Mouse (Mus musculus) MEL (cell line): ENCODE data around the gene Usf2. TPM values are rescaled to one million over a fixed set of nuclear protein-coding genes. Genes with fewer than 3 reads are reported as not detected.

Source experiments
- DNase-seq: peaks from one replicate; pipeline ENCODE4 v3.0.0; 2011; ENCODE audit warnings: low read depth, low spot score
- H3K27ac ChIP-seq: 2 replicates; pipeline ENCODE4 v1.5.1; 2012; ENCODE audit warnings: low read depth, mild to moderate bottlenecking, control low read depth, low read length, moderate library complexity; ENCODE audit not compliant: control insufficient read depth
- H3K27me3 ChIP-seq, 2 experiments: fragments of 150-350 bp in 1 of 2; sonication (generic) in 1 of 2; 2 replicates each; pipeline ENCODE4 v1.6.1; 2012; ENCODE audit warnings: low read length in 2 of 2, mild to moderate bottlenecking in 2 of 2, improper control_type of control experiment in 1 of 2, moderate library complexity in 1 of 2; ENCODE audit not compliant: insufficient read depth in 2 of 2, control insufficient read depth in 1 of 2
- H3K36me3 ChIP-seq, 2 experiments: 2 replicates each; pipeline ENCODE4 v1.6.1; 2012 to 2014; ENCODE audit warnings: low read length in 2 of 2, improper control_type of control experiment in 1 of 2, inconsistent platforms in 1 of 2, mild to moderate bottlenecking in 1 of 2; ENCODE audit not compliant: insufficient read depth in 2 of 2, control insufficient read depth in 1 of 2
- H3K4me1 ChIP-seq, 2 experiments: fragments of 150-350 bp in 1 of 2; sonication (generic) in 1 of 2; 2 replicates each; pipeline ENCODE4 v1.6.1; 2012; ENCODE audit warnings: low read length in 2 of 2, improper control_type of control experiment in 1 of 2, mild to moderate bottlenecking in 1 of 2; ENCODE audit not compliant: insufficient read depth in 2 of 2, control insufficient read depth in 1 of 2
- H3K4me3 ChIP-seq, 2 experiments: fragments of 150-350 bp in 1 of 2; sonication (generic) in 1 of 2; 2 replicates each; pipeline ENCODE4 v1.5.1; 2012; ENCODE audit warnings: low read depth in 2 of 2, low read length in 2 of 2, mild to moderate bottlenecking in 2 of 2, moderate library complexity in 2 of 2, control low read depth in 1 of 2, improper control_type of control experiment in 1 of 2; ENCODE audit not compliant: control insufficient read depth in 1 of 2, insufficient read depth in 1 of 2
- H3K79me2 ChIP-seq: 2 replicates; pipeline ENCODE4 v1.6.1; 2012; ENCODE audit warnings: mild to moderate bottlenecking, low read length, moderate library complexity; ENCODE audit not compliant: control insufficient read depth, poor library complexity, insufficient read depth
- H3K9ac ChIP-seq: 2 replicates; pipeline ENCODE4 v1.6.1; 2012; ENCODE audit warnings: low read depth, mild to moderate bottlenecking, control low read depth, low read length, moderate library complexity; ENCODE audit not compliant: control insufficient read depth, poor library complexity, severe bottlenecking
- H3K9me3 ChIP-seq: fragments of 150-350 bp; sonication (generic); replicated peaks from 2 replicates; pipeline ENCODE4 v1.6.1; 2012; ENCODE audit warnings: mild to moderate bottlenecking, low read length, improper control_type of control experiment, moderate library complexity; ENCODE audit not compliant: insufficient read depth
- BHLHE40 ChIP-seq: IDR thresholded peaks from 2 replicates; pipeline ENCODE4 v1.6.1; 2012; ENCODE audit warnings: low read depth, mild to moderate bottlenecking, inconsistent platforms, low read length, improper control_type of control experiment, borderline replicate concordance
- CHD1 ChIP-seq: IDR thresholded peaks from 2 replicates; pipeline ENCODE4 v1.6.1; 2012; ENCODE audit warnings: low read depth, mild to moderate bottlenecking, inconsistent platforms, low read length, improper control_type of control experiment
- CHD2 ChIP-seq: IDR thresholded peaks from 2 replicates; pipeline ENCODE4 v1.6.1; 2011; ENCODE audit warnings: low read length, improper control_type of control experiment
- CTCF ChIP-seq, 3 experiments: IDR thresholded peaks in 2 of 3; conservative IDR thresholded peaks in 1 of 3; 2 replicates each; pipeline ENCODE4 v1.5.1; 2011 to 2012; ENCODE audit warnings: low read length in 3 of 3, low read depth in 2 of 3, mild to moderate bottlenecking in 2 of 3, improper control_type of control experiment in 1 of 3, inconsistent platforms in 1 of 3, mixed read lengths in 1 of 3, moderate library complexity in 1 of 3; ENCODE audit not compliant: control insufficient read depth in 1 of 3, insufficient read depth in 1 of 3, poor library complexity in 1 of 3, severe bottlenecking in 1 of 3
- ELF1 ChIP-seq: IDR thresholded peaks from 2 replicates; pipeline ENCODE4 v1.6.1; 2014; ENCODE audit warnings: low read depth, mild to moderate bottlenecking, inconsistent platforms, low read length, improper control_type of control experiment, moderate library complexity
- EP300 ChIP-seq, 2 experiments: IDR thresholded peaks; 2 replicates each; pipeline ENCODE4 v1.6.1; 2011; ENCODE audit warnings: improper control_type of control experiment in 2 of 2, low read length in 2 of 2, low read depth in 1 of 2, mild to moderate bottlenecking in 1 of 2
- GABPA ChIP-seq: IDR thresholded peaks from 2 replicates; pipeline ENCODE4 v1.6.1; 2012; ENCODE audit warnings: low read depth, mild to moderate bottlenecking, inconsistent platforms, low read length, improper control_type of control experiment, moderate library complexity
- HCFC1 ChIP-seq: IDR thresholded peaks from 2 replicates; pipeline ENCODE4 v1.6.1; 2012; ENCODE audit warnings: low read depth, mild to moderate bottlenecking, inconsistent platforms, low read length, improper control_type of control experiment, moderate library complexity
- JUND ChIP-seq: IDR thresholded peaks from 2 replicates; pipeline ENCODE4 v1.6.1; 2011; ENCODE audit warnings: low read depth, mild to moderate bottlenecking, improper control_type of control experiment, low read length
- MAFK ChIP-seq: IDR thresholded peaks from 2 replicates; pipeline ENCODE4 v1.6.1; 2011; ENCODE audit warnings: low read depth, mild to moderate bottlenecking, low read length, improper control_type of control experiment, borderline replicate concordance
- MXI1 ChIP-seq: IDR thresholded peaks from 2 replicates; pipeline ENCODE4 v1.6.1; 2011; ENCODE audit warnings: mild to moderate bottlenecking, low read depth, low read length, improper control_type of control experiment
- NELFE ChIP-seq: IDR thresholded peaks from 2 replicates; pipeline ENCODE4 v1.6.1; 2011; ENCODE audit warnings: low read depth, low read length, improper control_type of control experiment
- POLR2A ChIP-seq, 2 experiments: IDR thresholded peaks; 2 replicates each; pipeline ENCODE4 v1.6.1; 2011 to 2012; ENCODE audit warnings: low read length in 2 of 2, mild to moderate bottlenecking in 2 of 2, control low read depth in 1 of 2, improper control_type of control experiment in 1 of 2, low read depth in 1 of 2, moderate library complexity in 1 of 2; ENCODE audit not compliant: control insufficient read depth in 1 of 2, insufficient read depth in 1 of 2, poor library complexity in 1 of 2
- POLR2AphosphoS2 ChIP-seq: IDR thresholded peaks from 2 replicates; pipeline ENCODE4 v1.6.1; 2011; ENCODE audit warnings: low read length, improper control_type of control experiment
- RAD21 ChIP-seq: IDR thresholded peaks from 2 replicates; pipeline ENCODE4 v1.6.1; 2011; ENCODE audit warnings: mild to moderate bottlenecking, low read depth, low read length, improper control_type of control experiment
- SIN3A ChIP-seq: IDR thresholded peaks from 2 replicates; pipeline ENCODE4 v1.6.1; 2012; ENCODE audit warnings: low read length, improper control_type of control experiment, inconsistent platforms
- SMC3 ChIP-seq: IDR thresholded peaks from 2 replicates; pipeline ENCODE4 v1.6.1; 2011; ENCODE audit warnings: low read depth, low read length, improper control_type of control experiment
- USF1 ChIP-seq: IDR thresholded peaks from 2 replicates; pipeline ENCODE4 v1.6.1; 2014; ENCODE audit warnings: low read depth, mild to moderate bottlenecking, inconsistent platforms, low read length, improper control_type of control experiment, moderate library complexity
- ZNF384 ChIP-seq: IDR thresholded peaks from 2 replicates; pipeline ENCODE4 v1.6.1; 2012; ENCODE audit warnings: low read depth, mild to moderate bottlenecking, inconsistent platforms, low read length, improper control_type of control experiment
- polyA plus RNA-seq, 2 experiments: library from polyadenylated mRNA; stranded (reverse) in 1 of 2; unstranded in 1 of 2; fragments of >175 nt in 1 of 2; fragments of >200 nt in 1 of 2; gene quantifications; 2 replicates each; pipeline versions ENCODE4 v1.2.1 to v1.2.4; 2012; ENCODE audit warnings: low replicate concordance in 2 of 2, low read depth in 1 of 2; ENCODE audit not compliant: insufficient read length in 2 of 2, insufficient read depth in 1 of 2, missing spikeins in 1 of 2
- total RNA-seq: library from RNA; depleted of rRNA; stranded (reverse); fragments of 300-350 nt; gene quantifications from 2 replicates; pipeline ENCODE4 v1.2.3, GENCODE M21; 2012

The Usf2 gene
- total and polyA plus RNA-seq, 3 experiments, result 43.0 to 144 TPM; not detected in 1

DNA sequence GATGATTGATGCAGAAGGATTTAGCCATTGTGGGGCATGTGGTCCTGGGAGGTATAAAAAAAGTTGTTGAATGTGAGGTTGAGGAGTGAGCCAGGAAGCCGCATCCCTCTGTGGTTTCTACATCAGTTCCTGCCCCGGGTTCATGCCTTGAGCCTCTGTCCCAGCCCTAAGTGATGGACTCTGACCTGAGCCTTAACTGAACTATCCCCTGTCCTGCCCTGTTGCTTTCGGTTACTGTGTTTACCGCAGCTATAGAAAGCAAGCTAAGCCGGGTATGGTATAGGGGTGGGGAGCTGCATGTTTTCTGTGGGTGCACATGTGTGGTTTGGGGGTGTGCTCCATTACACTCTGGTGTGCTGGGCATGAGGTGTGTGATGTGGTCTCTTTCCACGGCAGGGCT lies 46.8 kb downstream of the Usf2 start:
- no peaks in the 10 kb centered on the region for H3K4me1 ChIP-seq
- H3K36me3 ChIP-seq, result no peaks in the 10 kb centered on the region
- H3K9ac ChIP-seq, result no peak overlapping the region
- no peak overlapping the region for H3K27ac ChIP-seq
- H3K79me2 ChIP-seq, result no peaks in the 10 kb centered on the region
- H3K9me3 ChIP-seq, result no peaks in the 10 kb centered on the region
- TF ChIP-seq JUND, result no peak
- TF ChIP-seq CHD1, result no peak
- TF ChIP-seq ZNF384, result no peak
- TF ChIP-seq ELF1, result no peak
- no peak for TF ChIP-seq SMC3
- no peak for TF ChIP-seq HCFC1
- TF ChIP-seq EP300 (IDR thresholded peaks at IDR 0.05; ENCODE audit: low read depth in 1 of 2, low read length in 2 of 2), result no peak
- TF ChIP-seq CHD2, result no peak
- no peak for TF ChIP-seq GABPA
- no peak for TF ChIP-seq POLR2AphosphoS2
- TF ChIP-seq RAD21, result no peak
- TF ChIP-seq NELFE, result no peak
- no peak for TF ChIP-seq BHLHE40
- TF ChIP-seq USF1, result no peak
- no peak for TF ChIP-seq SIN3A
- TF ChIP-seq MAFK, result no peak
- no peak for TF ChIP-seq MXI1
- TF ChIP-seq CTCF (IDR thresholded peaks at IDR 0.05 in 2 of 3, conservative IDR thresholded peaks at IDR 0.05 in 1 of 3; ENCODE audit: control insufficient read depth in 1 of 3, insufficient read depth in 1 of 3, low read depth in 2 of 3, low read length in 3 of 3, poor library complexity in 1 of 3, severe bottlenecking in 1 of 3), result no peak
- DNase-seq, result no peak
- peaks cover 0 to 7% of the 10 kb centered on the region in 2 experiments; a peak in 3 of 4 replicates for H3K27me3 ChIP-seq
- no peak overlapping the region for H3K4me3 ChIP-seq

DNA sequence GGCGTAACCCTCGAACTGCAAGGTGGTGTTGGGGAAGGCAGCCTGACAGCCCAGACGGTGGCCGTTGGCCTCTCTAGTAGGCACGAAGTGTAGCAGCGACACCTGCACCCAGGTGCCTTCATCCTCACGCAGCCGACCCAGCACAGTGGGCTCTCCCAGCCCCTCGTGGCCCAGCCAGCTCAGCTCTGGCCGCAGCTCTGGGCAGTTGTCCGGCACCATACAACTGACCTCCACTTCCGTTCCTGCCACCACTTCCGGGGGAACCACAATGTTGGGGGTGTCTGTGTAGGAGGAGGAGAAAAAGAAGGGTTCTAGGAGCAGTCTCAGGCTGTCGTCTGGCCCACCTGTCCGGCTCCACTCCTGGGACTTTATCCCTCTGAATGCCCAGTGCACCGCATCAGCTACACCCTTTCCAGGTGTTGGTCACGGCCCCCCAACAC lies 47.6 kb downstream of the Usf2 start:
- TF ChIP-seq HCFC1, result no peak
- no peak for TF ChIP-seq NELFE
- no peak for TF ChIP-seq POLR2A (IDR thresholded peaks at IDR 0.05; ENCODE audit: control insufficient read depth in 1 of 2, insufficient read depth in 1 of 2, low read depth in 1 of 2, low read length in 2 of 2, poor library complexity in 1 of 2)
- TF ChIP-seq, all 39 proteins: peak for 0

More for the DNA sequence above, 47.6 kb downstream of the Usf2 start:
- no peak overlapping the region for H3K4me3 ChIP-seq
- H3K4me1 ChIP-seq, result no peaks in the 10 kb centered on the region
- H3K36me3 ChIP-seq, result no peaks in the 10 kb centered on the region
- H3K79me2 ChIP-seq, result no peaks in the 10 kb centered on the region
- H3K9me3 ChIP-seq, result no peaks in the 10 kb centered on the region
- no peak overlapping the region for H3K9ac ChIP-seq
- DNase-seq, result no peak
- no peak overlapping the region for H3K27ac ChIP-seq
- peaks cover 0 to 2% of the 10 kb centered on the region in 2 experiments; a peak in 3 of 4 replicates for H3K27me3 ChIP-seq
